Mouse (Mus musculus): ENCODE results near the gene Tasp1. TPM values are rescaled to one million over a fixed set of nuclear protein-coding genes. Genes with fewer than 3 reads are reported as not detected.
A peak's percentile ranks its signal among the peaks of the same experiment; 100 is the strongest.

Tasp1 gene
- polyA plus RNA-seq, 1 experiment from 2014 or later, result 10.1 TPM

- Histone ChIP-seq H3K9ac (replicated peaks) (no peak overlapping the region), H3K4me3 (ENCODE audit: low read depth, low read length) (no peak overlapping the region), H3K4me1 (ENCODE audit: insufficient read depth) (no peaks in the 10 kb centered on the region), H3K9me3 (ENCODE audit: low read length) (no peaks in the 10 kb centered on the region), H3K36me3 (replicated peaks; ENCODE audit: insufficient read depth, low read length) (no peaks in the 10 kb centered on the region), H3K27ac (ENCODE audit: low read depth) (no peak overlapping the region), H3K27me3 (ENCODE audit: insufficient read depth, low read length) (no peaks in the 10 kb centered on the region), H3K4me2 (ENCODE audit: low read depth, low read length) (no peak overlapping the region)
- no peak for DNase-seq
- peak; percentile 62 for ATAC-seq
- 44% methylated on average over 2 of the region's 2 CpGs for WGBS (ENCODE audit: insufficient replicate concordance)
- TF ChIP-seq EP300 (IDR thresholded peaks at IDR 0.05; ENCODE audit: low read depth) (no peak), CTCF (IDR thresholded peaks at IDR 0.05; ENCODE audit: low read depth) (no peak)
Measured at GRCm38 (mm10) chr2:139919757-139920156, 146.8 kb downstream of the Tasp1 start.

DNA sequence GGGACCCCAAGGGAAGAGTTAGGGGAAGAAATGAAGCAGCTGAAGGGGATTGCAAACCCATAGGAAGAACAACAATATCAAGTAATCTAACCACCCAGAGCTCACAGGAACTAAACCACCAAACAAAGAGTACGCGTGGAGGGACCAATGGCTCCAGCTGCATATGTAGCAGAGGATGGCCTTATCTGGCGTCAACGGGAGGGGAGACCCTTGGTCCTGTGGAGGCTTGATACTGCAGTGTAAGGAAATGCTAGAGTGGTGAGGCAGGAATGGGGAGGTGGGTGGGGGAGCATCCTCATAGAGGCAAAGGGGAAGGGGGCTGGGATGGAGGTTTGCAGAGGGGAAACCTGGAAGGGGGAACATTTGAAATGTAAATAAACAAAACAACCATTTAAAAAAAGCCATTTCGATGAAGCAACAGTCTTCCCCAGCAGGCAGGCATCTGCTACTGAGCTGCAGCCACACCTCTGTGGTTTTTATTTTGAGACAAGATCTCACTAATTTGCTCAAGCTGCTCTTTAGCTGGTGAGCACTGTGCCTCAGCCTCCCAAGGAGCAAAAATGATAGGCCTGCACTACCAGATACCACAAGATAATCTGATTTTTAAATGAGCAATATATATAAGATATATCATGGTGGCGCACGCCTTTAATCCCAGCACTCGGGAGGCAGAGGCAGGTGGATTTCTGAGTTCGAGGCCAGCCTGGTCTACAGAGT, 160.0 kb downstream of the Tasp1 start:
- no peaks in the 10 kb centered on the region for H3K27me3 ChIP-seq (ENCODE audit: insufficient read depth, low read length)
- no peak for TF ChIP-seq CTCF (IDR thresholded peaks at IDR 0.05; ENCODE audit: low read depth)
- no peak for TF ChIP-seq EP300 (IDR thresholded peaks at IDR 0.05; ENCODE audit: low read depth)
- H3K4me1 ChIP-seq (ENCODE audit: insufficient read depth), result no peaks in the 10 kb centered on the region
- H3K4me2 ChIP-seq (ENCODE audit: low read depth, low read length), result no peak overlapping the region
- no peaks in the 10 kb centered on the region for H3K36me3 ChIP-seq (replicated peaks; ENCODE audit: insufficient read depth, low read length)
- H3K9me3 ChIP-seq (ENCODE audit: low read length), result no peaks in the 10 kb centered on the region
- DNase-seq (no peak), ATAC-seq (no peak)
- H3K27ac ChIP-seq (ENCODE audit: low read depth), result no peak overlapping the region
- H3K9ac ChIP-seq (replicated peaks), result no peak overlapping the region
- no peak overlapping the region for H3K4me3 ChIP-seq (ENCODE audit: low read depth, low read length)
- WGBS (ENCODE audit: insufficient replicate concordance), result 70% methylated on average over 9 of the region's 9 CpGs

DNA sequence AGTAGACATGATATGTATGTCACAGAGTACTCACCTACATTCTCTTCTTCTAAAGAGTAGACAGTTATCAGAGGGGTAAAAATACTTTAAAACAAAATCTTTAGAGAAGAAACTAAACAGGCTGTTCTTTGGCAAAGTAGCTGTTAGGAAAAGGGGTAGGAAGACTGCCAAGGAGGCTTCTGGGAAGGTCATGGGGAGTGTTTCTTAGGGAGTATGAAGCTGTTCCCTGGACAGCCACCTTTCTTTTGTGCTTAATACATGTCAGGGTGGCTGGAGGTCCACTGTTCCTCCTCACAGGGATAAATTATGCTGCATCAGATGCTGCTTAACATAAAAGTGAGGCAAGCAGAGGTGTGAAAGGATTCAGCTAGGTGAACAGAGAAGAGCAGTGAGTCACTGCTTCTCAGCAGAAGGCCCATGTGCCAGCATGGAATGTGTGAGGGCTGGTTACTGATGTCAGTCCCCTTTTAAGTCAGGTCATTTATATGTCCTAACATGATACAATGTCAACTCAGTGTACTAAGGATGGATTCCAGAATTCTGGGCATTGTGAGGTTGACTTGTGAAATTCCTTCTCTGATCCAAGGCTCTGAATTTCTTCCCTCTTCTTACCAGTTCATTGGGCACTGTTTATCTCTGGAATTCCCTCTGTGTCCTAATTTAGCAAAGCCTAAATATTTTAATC, 175.1 kb downstream of the Tasp1 start:
- no peak overlapping the region for H3K9ac ChIP-seq (replicated peaks)
- H3K9me3 ChIP-seq (ENCODE audit: low read length), result no peaks in the 10 kb centered on the region
- H3K4me3 ChIP-seq (ENCODE audit: low read depth, low read length), result no peak overlapping the region
- H3K27me3 ChIP-seq (ENCODE audit: insufficient read depth, low read length), result no peaks in the 10 kb centered on the region
- ATAC-seq (no peak), DNase-seq (no peak)
- no peak overlapping the region for H3K27ac ChIP-seq (ENCODE audit: low read depth)
- TF ChIP-seq CTCF (IDR thresholded peaks at IDR 0.05; ENCODE audit: low read depth) (no peak), EP300 (IDR thresholded peaks at IDR 0.05; ENCODE audit: low read depth) (no peak)
- H3K4me1 ChIP-seq (ENCODE audit: insufficient read depth), result no peaks in the 10 kb centered on the region
- no peak overlapping the region for H3K4me2 ChIP-seq (ENCODE audit: low read depth, low read length)
- H3K36me3 ChIP-seq (replicated peaks; ENCODE audit: insufficient read depth, low read length), result no peaks in the 10 kb centered on the region

GRCm38 (mm10) chr2:139884264-139884637, 182.4 kb downstream of the Tasp1 start:
- no peaks in the 10 kb centered on the region for H3K4me1 ChIP-seq (ENCODE audit: insufficient read depth)
- TF ChIP-seq EP300 (IDR thresholded peaks at IDR 0.05; ENCODE audit: low read depth) (no peak), CTCF (IDR thresholded peaks at IDR 0.05; ENCODE audit: low read depth) (no peak)
- WGBS (ENCODE audit: insufficient replicate concordance), result 80% methylated on average over 4 of the region's 4 CpGs

GRCm38 (mm10) chr2:139883581-139884263, 182.9 kb downstream of the Tasp1 start:
- Histone ChIP-seq H3K27me3 (ENCODE audit: insufficient read depth, low read length) (no peaks in the 10 kb centered on the region), H3K4me1 (ENCODE audit: insufficient read depth) (no peaks in the 10 kb centered on the region), H3K9me3 (ENCODE audit: low read length) (no peaks in the 10 kb centered on the region), H3K36me3 (replicated peaks; ENCODE audit: insufficient read depth, low read length) (no peaks in the 10 kb centered on the region), H3K4me2 (ENCODE audit: low read depth, low read length) (no peak overlapping the region), H3K4me3 (ENCODE audit: low read depth, low read length) (no peak overlapping the region), H3K27ac (ENCODE audit: low read depth) (no peak overlapping the region), H3K9ac (replicated peaks) (no peak overlapping the region)
- no peak for DNase-seq
- no peak for TF ChIP-seq EP300 (IDR thresholded peaks at IDR 0.05; ENCODE audit: low read depth)
- TF ChIP-seq CTCF (IDR thresholded peaks at IDR 0.05; ENCODE audit: low read depth), result no peak
- WGBS (ENCODE audit: insufficient replicate concordance), result 91% methylated on average over 7 of the region's 7 CpGs
- ATAC-seq, result no peak

More at GRCm38 (mm10) chr2:139884264-139884637, 182.4 kb downstream of the Tasp1 start:
- Histone ChIP-seq H3K27ac (ENCODE audit: low read depth) (no peak overlapping the region), H3K9me3 (ENCODE audit: low read length) (no peaks in the 10 kb centered on the region), H3K4me2 (ENCODE audit: low read depth, low read length) (no peak overlapping the region), H3K4me3 (ENCODE audit: low read depth, low read length) (no peak overlapping the region), H3K27me3 (ENCODE audit: insufficient read depth, low read length) (no peaks in the 10 kb centered on the region), H3K9ac (replicated peaks) (no peak overlapping the region), H3K36me3 (replicated peaks; ENCODE audit: insufficient read depth, low read length) (no peaks in the 10 kb centered on the region)
- ATAC-seq, result no peak
- no peak for DNase-seq

DNA sequence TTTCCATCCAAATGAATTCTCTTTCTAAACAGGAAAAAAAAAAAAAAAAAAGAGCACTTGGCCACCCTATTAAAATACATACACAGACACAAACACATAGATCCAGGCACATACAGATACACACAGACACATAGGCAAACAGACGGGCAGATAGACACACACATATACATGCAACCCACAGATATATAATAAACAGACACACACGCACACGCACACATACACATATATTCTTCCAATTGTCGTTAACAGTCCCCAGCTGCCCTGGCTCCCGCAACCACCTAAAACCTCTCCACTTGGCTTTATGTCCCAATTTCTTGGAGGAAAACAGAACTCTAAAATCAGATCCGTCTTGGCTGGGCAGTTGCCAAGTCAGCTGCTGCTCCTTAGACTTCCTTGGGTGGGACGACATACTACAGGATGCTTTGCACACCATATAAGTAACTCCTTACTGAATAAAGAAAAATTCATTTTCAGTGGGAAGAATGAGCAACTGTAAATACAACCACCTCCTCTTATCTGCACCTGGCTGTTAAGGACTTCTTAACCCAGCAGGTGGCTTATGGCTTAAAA, 188.5 kb downstream of the Tasp1 start:
- no peak overlapping the region for H3K27ac ChIP-seq (ENCODE audit: low read depth)
- no peak overlapping the region for H3K4me2 ChIP-seq (ENCODE audit: low read depth, low read length)
- H3K9ac ChIP-seq (replicated peaks), result no peak overlapping the region
- no peaks in the 10 kb centered on the region for H3K9me3 ChIP-seq (ENCODE audit: low read length)
- WGBS (ENCODE audit: insufficient replicate concordance), result 85% methylated on average over 7 of the region's 7 CpGs
- ATAC-seq (no peak), DNase-seq (no peak)
- H3K4me3 ChIP-seq (ENCODE audit: low read depth, low read length), result no peak overlapping the region
- H3K36me3 ChIP-seq (replicated peaks; ENCODE audit: insufficient read depth, low read length), result no peaks in the 10 kb centered on the region
- no peaks in the 10 kb centered on the region for H3K4me1 ChIP-seq (ENCODE audit: insufficient read depth)
- TF ChIP-seq CTCF (IDR thresholded peaks at IDR 0.05; ENCODE audit: low read depth) (no peak), EP300 (IDR thresholded peaks at IDR 0.05; ENCODE audit: low read depth) (no peak)
- H3K27me3 ChIP-seq (ENCODE audit: insufficient read depth, low read length), result no peaks in the 10 kb centered on the region

Data from liver, postnatal 0 days (tissue).